Mouse (Mus musculus) stomach, postnatal 0 days (tissue): ENCODE results near the gene Adprhl1. TPM values are rescaled to one million over a fixed set of nuclear protein-coding genes. Genes with fewer than 3 reads are reported as not detected.

Source experiments
- ATAC-seq: fragments of 200-750 bp; cut with Nextera tagmentation; 2 replicates; pipeline ENCODE4 v1.8.0; 2017; ENCODE audit not compliant: low FRiP score, low TSS enrichment
- DNase-seq: peaks from one replicate; pipeline ENCODE4 v3.0.0-alpha.2; 2016; ENCODE audit warnings: low spot score
- H3K27ac ChIP-seq: fragments of 300-500 bp; sonication (generic); replicated peaks from 2 replicates; pipeline ENCODE4 v1.5.1; 2014; ENCODE audit warnings: mild to moderate bottlenecking, control low read depth
- H3K27me3 ChIP-seq: fragments of 300-500 bp; sonication (generic); 2 replicates; pipeline ENCODE4 v1.6.1; 2014; ENCODE audit warnings: low read length; ENCODE audit not compliant: control insufficient read depth, insufficient read depth
- H3K36me3 ChIP-seq: fragments of 300-500 bp; sonication (generic); 2 replicates; pipeline ENCODE4 v1.6.1; 2014; ENCODE audit warnings: low read length, mixed read lengths; ENCODE audit not compliant: control insufficient read depth, insufficient read depth
- H3K4me1 ChIP-seq: fragments of 300-500 bp; sonication (generic); replicated peaks from 2 replicates; pipeline ENCODE4 v1.6.1; 2014; ENCODE audit warnings: antibody characterized with exemption; ENCODE audit not compliant: control insufficient read depth, insufficient read depth
- H3K4me2 ChIP-seq: fragments of 300-500 bp; sonication (generic); replicated peaks from 2 replicates; pipeline ENCODE4 v1.6.1; 2014; ENCODE audit warnings: low read depth, mild to moderate bottlenecking, control low read depth, moderate library complexity
- H3K4me3 ChIP-seq: fragments of 300-500 bp; sonication (generic); 2 replicates; pipeline ENCODE4 v1.5.1; 2014; ENCODE audit warnings: low read depth, low read length, control low read depth
- H3K9ac ChIP-seq: fragments of 300-500 bp; sonication (generic); 2 replicates; pipeline ENCODE4 v1.6.1; 2014; ENCODE audit warnings: mild to moderate bottlenecking, low read length, control low read depth, mixed read lengths
- H3K9me3 ChIP-seq: fragments of 300-500 bp; sonication (generic); 2 replicates; pipeline ENCODE4 v1.6.1; 2016; ENCODE audit warnings: low read length; ENCODE audit not compliant: control insufficient read depth
- CTCF ChIP-seq: IDR thresholded peaks from 2 replicates; pipeline ENCODE4 v1.5.1; 2016; ENCODE audit warnings: antibody characterized with exemption, low read depth, mild to moderate bottlenecking, moderate library complexity
- EP300 ChIP-seq: optimal IDR thresholded peaks from 2 replicates; pipeline ENCODE3; 2016; ENCODE audit warnings: antibody characterized with exemption
- WGBS: fragments of 180-500 bp; shearing (Covaris S2); extraction: QIAGEN DNeasy Blood & Tissue Kit; methylation state at CpG from one replicate; pipeline ENCODE4 v1.1.7; 2014; 5-methylcytosine and 5-hydroxymethylcytosine counted together
- microRNA counts: library from miRNA; unstranded; fragments of <30 nt; microRNA quantifications from one replicate; lab custom pipeline; 2015
- microRNA-seq: library from miRNA; unstranded; fragments of <30 nt; microRNA quantifications from one replicate; pipeline ENCODE4, GENCODE M21; 2016
- polyA plus RNA-seq: library from polyadenylated mRNA; unstranded; fragments of >200 nt; fragmentation: Nextera tagmentation; extraction: Ambion mirVana; gene quantifications from 2 replicates; pipeline ENCODE4 v1.2.1, GENCODE M21; 2015

Adprhl1 gene
- polyA plus RNA-seq, 1 experiment from 2014 or later, result 0.42 TPM

DNA sequence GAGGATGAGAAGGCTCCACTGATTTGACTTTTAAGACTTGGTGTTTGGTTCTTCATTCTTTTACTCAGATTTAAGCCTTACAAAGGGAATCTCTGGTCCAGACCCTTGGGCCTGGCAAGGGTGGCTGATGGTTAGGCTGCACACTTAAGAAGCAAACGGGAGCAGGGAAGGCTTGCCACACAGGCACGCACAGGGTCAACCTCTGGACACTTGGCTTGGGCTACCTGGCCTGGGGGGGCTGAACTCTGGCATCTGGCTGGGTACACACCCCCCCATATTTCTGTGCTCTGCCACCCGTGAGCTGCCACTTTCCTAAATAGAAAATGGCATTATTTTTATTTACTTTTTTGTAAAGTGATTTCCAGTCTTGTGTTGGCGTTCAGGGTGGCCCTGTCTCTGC, 79.2 kb downstream of the Adprhl1 start:
- Histone ChIP-seq H3K4me1 (no peaks in the 10 kb centered on the region), H3K9me3 (no peaks in the 10 kb centered on the region), H3K4me3 (no peak overlapping the region), H3K27me3 (no peaks in the 10 kb centered on the region), H3K4me2 (no peak overlapping the region), H3K36me3 (peaks cover 36% of the 10 kb centered on the region), H3K27ac (no peak overlapping the region), H3K9ac (no peak overlapping the region)
- DNase-seq (no peak), ATAC-seq (no peak)
- TF ChIP-seq CTCF (no peak), EP300 (no peak)
- WGBS, result 80% methylated on average over 4 of the region's 4 CpGs

DNA sequence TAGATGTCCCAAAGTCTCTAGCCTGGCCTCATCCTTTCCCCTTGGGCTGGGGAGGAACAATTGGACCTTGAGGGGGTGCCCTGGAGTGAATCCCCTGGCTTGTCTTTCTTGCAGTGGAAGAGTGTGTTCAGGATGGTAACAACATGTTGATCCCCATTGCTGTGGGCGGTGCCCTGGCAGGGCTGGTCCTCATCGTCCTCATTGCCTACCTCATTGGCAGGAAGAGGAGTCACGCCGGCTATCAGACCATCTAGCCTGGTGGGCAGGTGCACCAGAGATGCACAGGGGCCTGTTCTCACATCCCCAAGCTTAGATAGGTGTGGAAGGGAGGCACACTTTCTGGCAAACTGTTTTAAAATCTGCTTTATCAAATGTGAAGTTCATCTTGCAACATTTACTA, 79.7 kb downstream of the Adprhl1 start:
- Histone ChIP-seq H3K27ac (no peak overlapping the region), H3K36me3 (peaks cover 40% of the 10 kb centered on the region), H3K4me3 (no peak overlapping the region), H3K27me3 (no peaks in the 10 kb centered on the region), H3K9me3 (no peaks in the 10 kb centered on the region), H3K4me2 (no peak overlapping the region), H3K9ac (no peak overlapping the region), H3K4me1 (no peaks in the 10 kb centered on the region)
- ATAC-seq (no peak), DNase-seq (no peak)
- WGBS, result 77% methylated on average over 4 of the region's 4 CpGs
- TF ChIP-seq EP300, result no peak

MicroRNA genes within 50 kb of the gene (microRNA counts, 519-probe panel; counts per million panel counts)
- not detected for microRNA mmu-miR-1968 (lab: Ali Mortazavi, UCI)

Small RNAs within 50 kb of the gene (microRNA-seq; reads per million reads assigned to microRNA genes)
- gene Mir1968, result 8.0 reads per million, percentile 13 among the genes with 10 or more reads in this experiment

Other genes with a start within 250 kb of the Adprhl1 start
- gene F7, start 228.1 kb downstream of the Adprhl1 start, polyA plus RNA-seq, result 0.12 TPM in 1 of 2 replicates, not detected in the other
- gene F10, start 216.9 kb downstream of the Adprhl1 start, polyA plus RNA-seq, result 1.1 and 1.9 TPM in 2 replicates
- gene Proz, start 193.2 kb downstream of the Adprhl1 start, polyA plus RNA-seq, result 6.7 and 7.4 TPM in 2 replicates
- gene Pcid2, start 148.7 kb downstream of the Adprhl1 start, polyA plus RNA-seq, result 13.9 and 15.1 TPM in 2 replicates
- gene Cul4a, start 148.5 kb downstream of the Adprhl1 start, polyA plus RNA-seq, result 47.1 and 52.6 TPM in 2 replicates
- 260 and 278 TPM in 2 replicates for gene Lamp1, start 95.0 kb downstream of the Adprhl1 start, polyA plus RNA-seq
- gene Grtp1, start 53.5 kb downstream of the Adprhl1 start, polyA plus RNA-seq, result 30.6 and 31.8 TPM in 2 replicates
- gene Dcun1d2, start 34.0 kb upstream of the Adprhl1 start, polyA plus RNA-seq, result 9.6 and 9.9 TPM in 2 replicates
- 14.7 and 15.5 TPM in 2 replicates for gene Tmco3, start 34.0 kb upstream of the Adprhl1 start, polyA plus RNA-seq
- gene Tfdp1, start 84.6 kb upstream of the Adprhl1 start, polyA plus RNA-seq, result 65.8 and 69.3 TPM in 2 replicates
- gene Atp4b, start 142.7 kb upstream of the Adprhl1 start, polyA plus RNA-seq, result 776 and 950 TPM in 2 replicates
- 0.02 TPM in 1 of 2 replicates, not detected in the other for gene Grk1, start 150.9 kb upstream of the Adprhl1 start, polyA plus RNA-seq
- 5.5 and 6.3 TPM in 2 replicates for gene Tmem255b, start 181.0 kb upstream of the Adprhl1 start, polyA plus RNA-seq
- gene Gas6, start 240.3 kb upstream of the Adprhl1 start, polyA plus RNA-seq, result 197 and 213 TPM in 2 replicates